Mouse (Mus musculus) myocyte (in vitro differentiated cells): ENCODE measurements at regions not wholly inside any gene's neighbourhood (a gene's known extent, or its start where the extent isn't known, plus 50 kb on each side); places are given as distances from the start of the nearest gene placed in this dataset.

Source experiments
- MAX ChIP-seq: IDR thresholded peaks from one replicate; pipeline ENCODE4 v1.6.1; 2011; ENCODE audit warnings: low read depth, mild to moderate bottlenecking, control low read depth
- POLR2A ChIP-seq: IDR thresholded peaks from one replicate; pipeline ENCODE4 v1.6.1; 2011; ENCODE audit warnings: low read depth, mild to moderate bottlenecking, control low read depth, moderate library complexity; ENCODE audit not compliant: insufficient read length

GRCm38 (mm10) chr4:124255183-124255543, 337.3 kb upstream of the 4930535I16Rik start:
- no peak for TF ChIP-seq MAX
- no peak for TF ChIP-seq POLR2A
